Mouse (Mus musculus) cerebellum, adult 2 months (tissue): Measurements from ENCODE around the gene Dclk1.

ENCODE experiments used
- CTCF ChIP-seq: fragments of 200-500 bp; IDR thresholded peaks from 2 replicates; pipeline ENCODE4 v1.5.1; 2011; ENCODE audit warnings: low read depth, mild to moderate bottlenecking, control low read depth, low read length, moderate library complexity, borderline replicate concordance; ENCODE audit not compliant: insufficient read depth
- POLR2A ChIP-seq: fragments of 200-500 bp; IDR thresholded peaks from 2 replicates; pipeline ENCODE4 v1.6.1; 2011; ENCODE audit warnings: low read length, control low read depth, borderline replicate concordance; ENCODE audit not compliant: insufficient read depth

DNA sequence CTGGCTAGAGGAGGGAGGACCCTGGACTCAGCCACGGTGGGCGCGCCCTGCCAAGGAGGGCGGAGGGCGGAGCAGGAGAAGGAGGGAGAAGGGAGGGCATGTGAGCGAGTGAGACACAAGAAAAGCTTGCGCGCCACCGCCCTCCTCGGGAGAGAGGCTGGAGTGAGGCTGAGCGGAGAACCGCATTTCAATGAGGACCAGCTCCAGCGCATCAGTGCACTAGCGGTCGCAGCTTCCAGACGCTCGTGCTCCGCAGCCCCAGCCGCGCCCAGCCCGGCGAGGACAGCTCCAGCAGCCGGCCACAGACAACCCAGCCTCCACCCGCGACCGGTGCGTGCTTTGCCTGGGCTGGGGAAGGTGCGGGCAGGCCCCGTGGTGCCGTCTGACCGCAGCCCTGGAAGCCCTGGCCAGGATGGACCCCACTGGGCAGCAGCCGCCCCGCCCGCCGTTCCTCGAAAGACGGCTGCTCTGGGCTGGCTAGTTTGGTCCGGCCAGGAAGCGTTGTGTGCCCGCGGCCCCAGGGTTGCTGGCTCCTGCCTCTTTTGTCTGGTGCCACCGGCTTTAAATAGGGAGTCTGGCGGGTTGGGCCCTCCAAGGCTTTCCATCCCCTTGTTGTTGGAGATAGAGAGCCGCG lies 375 bp downstream of the Dclk1 start:
- TF ChIP-seq CTCF (no peak), POLR2A (no peak)
